8 mouse cellular contexts compared by ENCODE assay signal in genomic region chr1:106759572-106760435, GRCm38 (mm10). TPM values are rescaled to one million over a fixed set of nuclear protein-coding genes. Genes with fewer than 3 reads are reported as not detected.
DNase-seq lines count a peak whose midpoint lies in the region; ATAC-seq lines count a peak whose summit lies in the region.

Gene Kdsr (minus strand): TSS chr1:106759727.

- H3K4me1 ChIP-seq in hindbrain, embryonic 16.5 days (ENCODE audit: control insufficient read depth, insufficient read depth, low read depth, low read length), result peaks cover 12% of the 10 kb centered on the region

- no peaks in the 10 kb centered on the region for H3K9me3 ChIP-seq in hindbrain, embryonic 16.5 days (ENCODE audit: control insufficient read depth, low read length)

- peak; percentile 100 for ATAC-seq in hindbrain, embryonic 16.5 days

- H3K27me3 ChIP-seq in hindbrain, embryonic 16.5 days (replicated peaks; ENCODE audit: control insufficient read depth, insufficient read depth, low read length), result no peaks in the 10 kb centered on the region

- peak within 1 kb of the TSS; percentile 79 for H3K9ac ChIP-seq in hindbrain, embryonic 16.5 days (ENCODE audit: low read depth, low read length)

- H3K36me3 ChIP-seq in hindbrain, embryonic 16.5 days (ENCODE audit: control insufficient read depth, insufficient read depth, low read length), result peaks cover 2% of the 10 kb centered on the region; the same call in 1 of the 2 replicates
- H3K36me3 ChIP-seq in macrophage (ENCODE audit: inconsistent target), result no peaks in the 10 kb centered on the region

- WGBS in hindbrain, embryonic 16.5 days, result 2% methylated on average over 50 of the region's 51 CpGs
- under 1% methylated on average over 51 of the region's 51 CpGs for WGBS in macrophage (ENCODE audit: missing documents)

- DNase-seq in WW6 (ENCODE audit: low read depth, low spot score), result peak; percentile 86
- peak; percentile 92 to 93 for DNase-seq in cerebellum, postnatal 4 days (ENCODE audit: low spot score in 2 of 2)
- DNase-seq in gastrocnemius, adult 18-20 months (ENCODE audit: low spot score), result peak; percentile 96
- peak; percentile 96 to 98 for DNase-seq in left cerebral cortex, adult 18-20 months (ENCODE audit: low spot score in 2 of 2)
- DNase-seq in right cerebral cortex, adult 18-20 months, result peak; percentile 99
- DNase-seq in urinary bladder, postnatal 10 days (ENCODE audit: low spot score), result peak; percentile 89

- H3K27ac ChIP-seq in hindbrain, embryonic 16.5 days (ENCODE audit: low read depth, low read length), result peak within 1 kb of the TSS; percentile 89
- H3K27ac ChIP-seq in macrophage, result peak within 1 kb of the TSS; percentile 54

- H3K79me2 ChIP-seq in macrophage (ENCODE audit: inconsistent target), result no peaks in the 10 kb centered on the region; the same call in 1 of the 2 replicates

- peak within 1 kb of the TSS; percentile 99 for H3K4me2 ChIP-seq in hindbrain, embryonic 16.5 days (ENCODE audit: low read length)

- peak within 1 kb of the TSS; percentile 65 for H3K4me3 ChIP-seq in hindbrain, embryonic 16.5 days (ENCODE audit: low read length)
- peak within 1 kb of the TSS; percentile 79 for H3K4me3 ChIP-seq in macrophage (ENCODE audit: inconsistent target)

RNA-seq across cellular contexts. Expression of gene Kdsr, which starts in this region (rescaled TPM):
- 1 to 10 TPM; 3.6 to 8.0 TPM for total RNA-seq in gastrocnemius, adult 18-20 months (2021)
- polyA plus RNA-seq in hindbrain, embryonic 16.5 days (2015; fragmentation: Nextera tagmentation; extraction: Ambion mirVana), result 14.9 and 16.3 TPM in 2 replicates
- total RNA-seq in left cerebral cortex, adult 18-20 months (2021), result 10 to 100 TPM; 27.3 to 28.4 TPM
- total RNA-seq in macrophage (2018; cell fraction: chromatin; rRNA removed), result 10 to 100 TPM in 9 of 26 experiments, 1 to 10 TPM in 17; 1.8 to 19.6 (median 8.7) TPM
- 1 to 10 TPM; 1.7 to 6.2 (median 3.1) TPM for total RNA-seq in macrophage (2018; cell fraction: cytosol; rRNA removed)
- 10 to 100 TPM in 7 of 26 experiments, 1 to 10 TPM in 19; 2.9 to 15.0 (median 6.9) TPM for total RNA-seq in macrophage (2018; cell fraction: nucleus; rRNA removed)
- polyA plus RNA-seq in macrophage (2018), result 2.6 to 3.9 TPM (median 3.1 TPM) in 3 replicates

Comparison
In these comparisons a context has a peak if more than half of its experiments do, and no peak if none do; other contexts are left out.
1. Peak in every context shown above with its lines: DNase-seq, ATAC-seq, H3K4me3 ChIP-seq and H3K27ac ChIP-seq.